Comparison of ENCODE assay signal across 38 mouse cellular contexts in the genomic region with DNA sequence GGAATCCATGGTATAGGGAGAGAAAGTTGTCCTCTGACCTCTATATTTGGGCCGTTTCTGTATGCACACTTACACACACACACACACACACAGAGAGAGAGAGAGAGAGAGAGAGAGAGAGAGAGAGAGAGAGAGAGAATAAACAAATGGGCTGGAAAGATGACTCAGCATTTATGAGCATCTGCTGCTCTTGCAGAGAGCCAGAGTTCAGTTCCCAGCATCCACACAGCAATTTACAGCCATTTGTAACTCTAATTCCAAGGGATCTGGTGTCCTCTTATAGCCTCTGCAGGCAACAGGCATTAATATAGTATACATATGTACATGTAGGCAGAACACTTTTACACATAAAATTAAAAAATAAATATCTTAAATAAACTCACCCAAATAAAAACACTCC. TPM values are rescaled to one million over a fixed set of nuclear protein-coding genes. Genes with fewer than 3 reads are reported as not detected.
DNase-seq lines count a peak whose midpoint lies in the region; ATAC-seq and TF ChIP-seq lines count a peak whose summit lies in the region.
"Had no signal": no experiment of that assay in that cellular context is flagged by ENCODE, and none has a peak within 500 bp of the region (broad histone marks: within the 10 kb centered on the region; RNA-seq: fewer than 3 reads in every experiment).

No protein-coding gene starts in this region.

- H3K79me2 ChIP-seq in CH12.LX (replicated peaks; ENCODE audit: control insufficient read depth, extremely low read depth, insufficient read depth, poor library complexity, severe bottlenecking) = no peaks in the 10 kb centered on the region

- H3K36me3 ChIP-seq in heart, embryonic 10.5 days = no peaks in the 10 kb centered on the region
- no peaks in the 10 kb centered on the region for H3K36me3 ChIP-seq in heart, embryonic 12.5 days
- H3K36me3 ChIP-seq in liver, embryonic 15.5 days (replicated peaks) = no peaks in the 10 kb centered on the region
- H3K36me3 ChIP-seq in liver, postnatal 0 days (replicated peaks; ENCODE audit: insufficient read depth, low read length) = no peaks in the 10 kb centered on the region
- no peaks in the 10 kb centered on the region for H3K36me3 ChIP-seq in CH12.LX (replicated peaks in 1 of 2; ENCODE audit: control insufficient read depth in 1 of 2, insufficient read depth in 1 of 2, low read length in 1 of 2)
- H3K36me3 ChIP-seq: embryonic facial prominence, embryonic 13.5 days; forebrain, embryonic 12.5 days; G1E; hindbrain, embryonic 12.5 days; limb, embryonic 13.5 days; midbrain, embryonic 15.5 days; neural tube, embryonic 15.5 days had no signal

- H3K27ac ChIP-seq in heart, embryonic 10.5 days = no peak overlapping the region
- H3K27ac ChIP-seq in heart, embryonic 12.5 days (ENCODE audit: poor library complexity, severe bottlenecking) = no peak overlapping the region
- H3K27ac ChIP-seq in liver, embryonic 15.5 days (replicated peaks) = no peak overlapping the region
- no peak overlapping the region for H3K27ac ChIP-seq in liver, postnatal 0 days (ENCODE audit: low read depth)
- no peak overlapping the region for H3K27ac ChIP-seq in CH12.LX (ENCODE audit: insufficient read depth, low read depth)
- H3K27ac ChIP-seq: embryonic facial prominence, embryonic 13.5 days; forebrain, embryonic 12.5 days; hindbrain, embryonic 12.5 days; limb, embryonic 13.5 days; macrophage; midbrain, embryonic 15.5 days; neural tube, embryonic 15.5 days; stomach, postnatal 0 days had no signal

- no peak overlapping the region for H3K4me2 ChIP-seq in heart, embryonic 12.5 days
- no peak overlapping the region for H3K4me2 ChIP-seq in liver, embryonic 15.5 days
- no peak overlapping the region for H3K4me2 ChIP-seq in liver, postnatal 0 days (ENCODE audit: low read depth, low read length)
- H3K4me2 ChIP-seq in CH12.LX (ENCODE audit: insufficient read depth, low read depth, poor library complexity, severe bottlenecking) = no peak overlapping the region
- H3K4me2 ChIP-seq: embryonic facial prominence, embryonic 13.5 days; forebrain, embryonic 12.5 days; hindbrain, embryonic 12.5 days; limb, embryonic 13.5 days; midbrain, embryonic 15.5 days; neural tube, embryonic 15.5 days had no signal

- no peak for TF ChIP-seq CTCF in liver, postnatal 0 days (IDR thresholded peaks at IDR 0.05; ENCODE audit: low read depth)
- no peak for TF ChIP-seq CTCF in CH12.LX (conservative IDR thresholded peaks at IDR 0.05 in 1 of 2, IDR thresholded peaks at IDR 0.05 in 1 of 2; ENCODE audit: low read depth in 2 of 2, low read length in 2 of 2)

- TF ChIP-seq EP300 in liver, postnatal 0 days (IDR thresholded peaks at IDR 0.05; ENCODE audit: low read depth) = no peak
- TF ChIP-seq EP300 in CH12.LX (IDR thresholded peaks at IDR 0.05; ENCODE audit: low read length) = no peak

- H3K4me1 ChIP-seq in heart, embryonic 10.5 days = no peaks in the 10 kb centered on the region
- H3K4me1 ChIP-seq in heart, embryonic 12.5 days (replicated peaks) = no peaks in the 10 kb centered on the region
- H3K4me1 ChIP-seq in liver, embryonic 15.5 days (replicated peaks) = peaks cover 14% of the 10 kb centered on the region
- no peaks in the 10 kb centered on the region for H3K4me1 ChIP-seq in liver, postnatal 0 days (ENCODE audit: insufficient read depth)
- no peaks in the 10 kb centered on the region; a peak in 1 of 4 replicates for H3K4me1 ChIP-seq in CH12.LX (ENCODE audit: control insufficient read depth in 1 of 2, insufficient read depth in 2 of 2)
- H3K4me1 ChIP-seq: embryonic facial prominence, embryonic 13.5 days; hindbrain, embryonic 12.5 days; limb, embryonic 13.5 days; midbrain, embryonic 15.5 days; neural tube, embryonic 15.5 days had no signal

- no peak for TF ChIP-seq RAD21 in CH12.LX (IDR thresholded peaks at IDR 0.05; ENCODE audit: low read depth, low read length)

- WGBS in heart, embryonic 10.5 days = 90% methylated on average over 1 of the region's 1 CpGs
- WGBS in heart, embryonic 12.5 days = 69% methylated on average over 1 of the region's 1 CpGs
- 40% methylated on average over 1 of the region's 1 CpGs for WGBS in liver, embryonic 15.5 days (ENCODE audit: insufficient replicate concordance)
- WGBS in liver, postnatal 0 days (ENCODE audit: insufficient replicate concordance) = 46% methylated on average over 1 of the region's 1 CpGs

- no peak for ATAC-seq in heart, embryonic 12.5 days (ENCODE audit: insufficient number of reproducible peaks, low FRiP score)
- ATAC-seq in liver, embryonic 15.5 days (ENCODE audit: insufficient read depth) = peak; percentile 44; the same call in 1 of the 2 replicates
- no peak for ATAC-seq in liver, postnatal 0 days
- ATAC-seq: forebrain, postnatal 0 days; midbrain, embryonic 15.5 days; Patski had no signal

- H3K4me3 ChIP-seq in heart, embryonic 10.5 days = no peak overlapping the region
- H3K4me3 ChIP-seq in heart, embryonic 12.5 days = no peak overlapping the region
- H3K4me3 ChIP-seq in liver, embryonic 15.5 days (replicated peaks) = no peak overlapping the region
- no peak overlapping the region for H3K4me3 ChIP-seq in liver, postnatal 0 days (ENCODE audit: low read depth, low read length)
- no peak overlapping the region for H3K4me3 ChIP-seq in CH12.LX (replicated peaks in 1 of 3; ENCODE audit: low read depth in 2 of 3, low read length in 2 of 3, poor library complexity in 1 of 3)
- H3K4me3 ChIP-seq: embryonic facial prominence, embryonic 13.5 days; erythroblast, embryonic 14.5 days; forebrain, embryonic 12.5 days; hindbrain, embryonic 12.5 days; limb, embryonic 13.5 days; midbrain, embryonic 15.5 days; neural tube, embryonic 15.5 days had no signal

- no peaks in the 10 kb centered on the region for H3K9me3 ChIP-seq in heart, embryonic 10.5 days
- H3K9me3 ChIP-seq in heart, embryonic 12.5 days (replicated peaks) = no peaks in the 10 kb centered on the region
- H3K9me3 ChIP-seq in liver, embryonic 15.5 days (replicated peaks) = no peaks in the 10 kb centered on the region
- no peaks in the 10 kb centered on the region for H3K9me3 ChIP-seq in liver, postnatal 0 days (ENCODE audit: low read length)
- H3K9me3 ChIP-seq in CH12.LX (replicated peaks; ENCODE audit: low read length) = peaks cover 4% of the 10 kb centered on the region
- H3K9me3 ChIP-seq: embryonic facial prominence, embryonic 13.5 days; forebrain, embryonic 12.5 days; G1E; hindbrain, embryonic 12.5 days; limb, embryonic 13.5 days; midbrain, embryonic 15.5 days; neural tube, embryonic 15.5 days had no signal

- no peak for TF ChIP-seq POLR2A in CH12.LX (IDR thresholded peaks at IDR 0.05; ENCODE audit: low read depth, low read length)

- H3K9ac ChIP-seq in heart, embryonic 12.5 days = no peak overlapping the region
- no peak overlapping the region for H3K9ac ChIP-seq in liver, embryonic 15.5 days
- no peak overlapping the region for H3K9ac ChIP-seq in liver, postnatal 0 days (replicated peaks)
- no peak overlapping the region for H3K9ac ChIP-seq in CH12.LX (ENCODE audit: insufficient read depth, low read depth)
- H3K9ac ChIP-seq: embryonic facial prominence, embryonic 13.5 days; forebrain, embryonic 12.5 days; forebrain, postnatal 0 days; hindbrain, embryonic 12.5 days; limb, embryonic 13.5 days; midbrain, embryonic 15.5 days; neural tube, embryonic 15.5 days had no signal

- H3K27me3 ChIP-seq in heart, embryonic 10.5 days (ENCODE audit: insufficient read depth, poor library complexity, severe bottlenecking) = no peaks in the 10 kb centered on the region; the same call in 1 of the 2 replicates
- peaks cover 3% of the 10 kb centered on the region; the same call in 1 of the 2 replicates for H3K27me3 ChIP-seq in heart, embryonic 12.5 days (replicated peaks)
- peaks cover 46% of the 10 kb centered on the region for H3K27me3 ChIP-seq in liver, embryonic 15.5 days
- no peaks in the 10 kb centered on the region for H3K27me3 ChIP-seq in liver, postnatal 0 days (ENCODE audit: insufficient read depth, low read length)
- peaks cover 61% of the 10 kb centered on the region for H3K27me3 ChIP-seq in CH12.LX (replicated peaks)
- H3K27me3 ChIP-seq: embryonic facial prominence, embryonic 13.5 days; hindbrain, embryonic 12.5 days; midbrain, embryonic 15.5 days; neural tube, embryonic 15.5 days had no signal

- DNase-seq in heart, embryonic 10.5 days (ENCODE audit: low spot score) = peak; percentile 14
- DNase-seq in liver, postnatal 0 days = no peak
- no peak for DNase-seq in CH12.LX (ENCODE audit: extremely low read depth)
- DNase-seq in retina, postnatal 1 day = no peak
- DNase-seq in spleen, postnatal 10 days (ENCODE audit: low spot score in 2 of 2) = no peak
- DNase-seq: adrenal gland, postnatal 10 days; B cell, adult 2 months; cerebellum, adult 11 months; cerebellum, adult 9-10 months; cerebellum, postnatal 36 days; forebrain, postnatal 0 days; heart, postnatal 36 days; kidney, adult 11 months; kidney, postnatal 25 days; lung, adult 2 months; lung, postnatal 10 days; right cerebral cortex, postnatal 25 days; thymus, adult 18-20 months; thymus, postnatal 36 days had no signal

- in situ Hi-C loops in CH12.LX (cut with MboI; ENCODE audit: low pct_ligation_motif_present, low pct_unique_long_range_greater_than_20kb, low sequenced_read_pairs) = no loop called here

- dilution Hi-C loops in CH12.LX (cut with MboI; ENCODE audit: extremely low pct_ligation_motif_present, extremely low pct_unique_long_range_greater_than_20kb, low sequenced_read_pairs) = no loop called here

RNA-seq across cellular contexts. Expression of gene Phf24, which starts 12.5 kb away (rescaled TPM):
- 1.5 and 2.8 TPM in 2 replicates for polyA plus RNA-seq in heart, embryonic 10.5 days (2016; fragmentation: Nextera tagmentation; extraction: Ambion mirVana)
- polyA plus RNA-seq in heart, embryonic 12.5 days (2016; fragmentation: Nextera tagmentation; extraction: Ambion mirVana) = 3.4 and 3.9 TPM in 2 replicates
- polyA plus RNA-seq in liver, embryonic 15.5 days (2015; fragmentation: Nextera tagmentation; extraction: Ambion mirVana) = 0.12 and 0.16 TPM in 2 replicates
- polyA plus RNA-seq in liver, postnatal 0 days (2015; fragmentation: Nextera tagmentation; extraction: Ambion mirVana) = 0.11 and 0.12 TPM in 2 replicates
- total RNA-seq in CH12.LX (2012; rRNA removed) (not detected in 2 replicates), CH12.LX (2014; rRNA removed) (not detected in 2 replicates)
- polyA plus RNA-seq in CH12.LX (2012; ENCODE audit: insufficient read length, low read depth) = not detected in 2 replicates
- total RNA-seq: megakaryocyte-erythroid progenitor cell, adult 5-6 weeks had no signal
- polyA plus RNA-seq: erythroblast, embryonic 14.5 days; macrophage; Patski had no signal

RNA-seq across cellular contexts. Expression of gene Fam205c, which starts 29.9 kb away (rescaled TPM):
- polyA plus RNA-seq in heart, embryonic 10.5 days (2016; fragmentation: Nextera tagmentation; extraction: Ambion mirVana) = 0.16 and 0.24 TPM in 2 replicates
- 0.37 and 0.60 TPM in 2 replicates for polyA plus RNA-seq in heart, embryonic 12.5 days (2016; fragmentation: Nextera tagmentation; extraction: Ambion mirVana)
- 0.35 and 0.61 TPM in 2 replicates for polyA plus RNA-seq in liver, embryonic 15.5 days (2015; fragmentation: Nextera tagmentation; extraction: Ambion mirVana)
- polyA plus RNA-seq in liver, postnatal 0 days (2015; fragmentation: Nextera tagmentation; extraction: Ambion mirVana) = 0.22 and 0.39 TPM in 2 replicates
- total RNA-seq in CH12.LX (2012; rRNA removed) = not detected in 2 replicates
- not detected in 2 replicates for total RNA-seq in CH12.LX (2014; rRNA removed)
- polyA plus RNA-seq in CH12.LX (2012; ENCODE audit: insufficient read length, low read depth) = not detected in 2 replicates
- total RNA-seq: adrenal gland, postnatal 10 days; forebrain, postnatal 0 days; gastrocnemius, postnatal 4 days; megakaryocyte-erythroid progenitor cell, adult 5-6 weeks had no signal
- polyA plus RNA-seq: erythroblast, embryonic 14.5 days; limb, embryonic 13.5 days; lung, adult 2 months; macrophage; Patski had no signal

RNA-seq across cellular contexts. Expression of gene Dnajb5, which starts 45.7 kb away (rescaled TPM):
- polyA plus RNA-seq in heart, embryonic 10.5 days (2016; fragmentation: Nextera tagmentation; extraction: Ambion mirVana) = 11.4 and 12.3 TPM in 2 replicates
- polyA plus RNA-seq in heart, embryonic 12.5 days (2016; fragmentation: Nextera tagmentation; extraction: Ambion mirVana) = 15.6 and 17.7 TPM in 2 replicates
- 1.2 and 1.5 TPM in 2 replicates for polyA plus RNA-seq in liver, embryonic 15.5 days (2015; fragmentation: Nextera tagmentation; extraction: Ambion mirVana)
- polyA plus RNA-seq in liver, postnatal 0 days (2015; fragmentation: Nextera tagmentation; extraction: Ambion mirVana) = 0.73 and 1.0 TPM in 2 replicates
- total RNA-seq in CH12.LX (2012; rRNA removed) = 2.7 and 3.2 TPM in 2 replicates
- total RNA-seq in CH12.LX (2014; rRNA removed) = 1.9 and 2.2 TPM in 2 replicates
- polyA plus RNA-seq in CH12.LX (2012; ENCODE audit: insufficient read length, low read depth) = 3.9 and 4.2 TPM in 2 replicates
- polyA plus RNA-seq: erythroblast, embryonic 14.5 days had no signal

RNA-seq across cellular contexts. Expression of gene Gm12394, which starts 47.4 kb away (rescaled TPM):
- 0.09 and 0.19 TPM in 2 replicates for polyA plus RNA-seq in heart, embryonic 10.5 days (2016; fragmentation: Nextera tagmentation; extraction: Ambion mirVana)
- polyA plus RNA-seq in heart, embryonic 12.5 days (2016; fragmentation: Nextera tagmentation; extraction: Ambion mirVana) = 0.11 TPM in 1 of 2 replicates, not detected in the other
- polyA plus RNA-seq in liver, embryonic 15.5 days (2015; fragmentation: Nextera tagmentation; extraction: Ambion mirVana) = not detected in 2 replicates
- 0.05 TPM in 1 of 2 replicates, not detected in the other for polyA plus RNA-seq in liver, postnatal 0 days (2015; fragmentation: Nextera tagmentation; extraction: Ambion mirVana)
- total RNA-seq in CH12.LX (2012; rRNA removed) = not detected in 2 replicates
- total RNA-seq in CH12.LX (2014; rRNA removed) = not detected in 2 replicates
- polyA plus RNA-seq in CH12.LX (2012; ENCODE audit: insufficient read length, low read depth) = not detected in 2 replicates
- total RNA-seq: adrenal gland, postnatal 10 days; forebrain, postnatal 0 days; gastrocnemius, adult 8-10 months; heart, adult 8-10 months; heart, postnatal 36 days; megakaryocyte-erythroid progenitor cell, adult 5-6 weeks had no signal
- polyA plus RNA-seq: erythroblast, embryonic 14.5 days; G1E; lung, adult 2 months; macrophage; Patski had no signal

RNA-seq across cellular contexts. Expression of gene Fam205a1, which starts 50.3 kb away (rescaled TPM):
- polyA plus RNA-seq in heart, embryonic 10.5 days (2016; fragmentation: Nextera tagmentation; extraction: Ambion mirVana) = 0.04 TPM in 2 replicates
- 0.04 TPM in 1 of 2 replicates, not detected in the other for polyA plus RNA-seq in heart, embryonic 12.5 days (2016; fragmentation: Nextera tagmentation; extraction: Ambion mirVana)
- 0.15 TPM in 2 replicates for polyA plus RNA-seq in liver, embryonic 15.5 days (2015; fragmentation: Nextera tagmentation; extraction: Ambion mirVana)
- polyA plus RNA-seq in liver, postnatal 0 days (2015; fragmentation: Nextera tagmentation; extraction: Ambion mirVana) = 0.04 TPM in 2 replicates
- not detected in 2 replicates for total RNA-seq in CH12.LX (2012; rRNA removed)
- total RNA-seq in CH12.LX (2014; rRNA removed) = not detected in 2 replicates
- not detected in 2 replicates for polyA plus RNA-seq in CH12.LX (2012; ENCODE audit: insufficient read length, low read depth)
- total RNA-seq: adrenal gland, postnatal 10 days; forebrain, postnatal 0 days; gastrocnemius, adult 8-10 months; heart, adult 8-10 months had no signal
- polyA plus RNA-seq: embryonic facial prominence, embryonic 13.5 days; erythroblast, embryonic 14.5 days; forebrain, embryonic 12.5 days; heart, embryonic 16.5 days; kidney, embryonic 14.5 days; limb, embryonic 13.5 days; lung, adult 2 months; macrophage; midbrain, embryonic 15.5 days; Patski; stomach, postnatal 0 days had no signal
